Mouse (Mus musculus) ES-Bruce4 (cell line): ENCODE data around the gene Batf. TPM values are rescaled to one million over a fixed set of nuclear protein-coding genes. Genes with fewer than 3 reads are reported as not detected.

Source experiments
- H3K27ac ChIP-seq: 2 replicates; pipeline ENCODE4 v1.5.1; 2012; ENCODE audit warnings: low read length, inconsistent platforms; ENCODE audit not compliant: insufficient read depth
- H3K27me3 ChIP-seq: 2 replicates; pipeline ENCODE4 v1.6.1; 2012; ENCODE audit warnings: mild to moderate bottlenecking, low read length, inconsistent platforms; ENCODE audit not compliant: control insufficient read depth, poor library complexity, insufficient read depth, severe bottlenecking
- H3K36me3 ChIP-seq: 2 replicates; pipeline ENCODE4 v1.6.1; 2012; ENCODE audit warnings: inconsistent platforms, mild to moderate bottlenecking, low read length, moderate library complexity; ENCODE audit not compliant: control insufficient read depth, poor library complexity, insufficient read depth, severe bottlenecking
- H3K4me1 ChIP-seq: one replicate; pipeline ENCODE4 v1.8.1; 2011; ENCODE audit warnings: low read length; ENCODE audit not compliant: control insufficient read depth, insufficient read depth
- H3K4me3 ChIP-seq: 2 replicates; pipeline ENCODE4 v1.5.1; 2011; ENCODE audit warnings: low read depth, mild to moderate bottlenecking, low read length
- H3K9ac ChIP-seq: 2 replicates; pipeline ENCODE4 v1.6.1; 2012; ENCODE audit warnings: low read depth, mild to moderate bottlenecking, inconsistent platforms; ENCODE audit not compliant: poor library complexity, severe bottlenecking
- H3K9me3 ChIP-seq: replicated peaks from 2 replicates; pipeline ENCODE4 v1.6.1; 2012; ENCODE audit warnings: mild to moderate bottlenecking, low read length, inconsistent platforms; ENCODE audit not compliant: control insufficient read depth, poor library complexity, insufficient read depth, severe bottlenecking
- CTCF ChIP-seq: IDR thresholded peaks from one replicate; pipeline ENCODE4 v1.8.1; 2011; ENCODE audit warnings: low read depth, low read length
- EP300 ChIP-seq: IDR thresholded peaks from 2 replicates; pipeline ENCODE4 v1.6.1; 2011; ENCODE audit warnings: low read depth, low read length; ENCODE audit not compliant: insufficient read depth
- POLR2A ChIP-seq: IDR thresholded peaks from one replicate; pipeline ENCODE4 v1.8.1; 2011; ENCODE audit warnings: low read length; ENCODE audit not compliant: insufficient read depth
- polyA plus RNA-seq: library from polyadenylated mRNA; stranded (reverse); fragments of >200 nt; gene quantifications from 2 replicates; pipeline ENCODE4 v1.2.4, GENCODE M21; 2011; ENCODE audit warnings: low read depth; ENCODE audit not compliant: missing spikeins, insufficient read depth, insufficient read length

Gene Batf
- polyA plus RNA-seq, 1 experiment: 0.64 TPM

- Histone ChIP-seq H3K4me1 (no peaks in the 10 kb centered on the region), H3K4me3 (no peak overlapping the region), H3K27ac (no peak overlapping the region), H3K9me3 (no peaks in the 10 kb centered on the region), H3K27me3 (no peaks in the 10 kb centered on the region), H3K36me3 (no peaks in the 10 kb centered on the region), H3K9ac (no peak overlapping the region)
- TF ChIP-seq CTCF (no peak), EP300 (no peak), POLR2A (no peak)
Measured at GRCm38 (mm10) chr12:85728181-85728580, 41.7 kb downstream of the Batf start.

DNA sequence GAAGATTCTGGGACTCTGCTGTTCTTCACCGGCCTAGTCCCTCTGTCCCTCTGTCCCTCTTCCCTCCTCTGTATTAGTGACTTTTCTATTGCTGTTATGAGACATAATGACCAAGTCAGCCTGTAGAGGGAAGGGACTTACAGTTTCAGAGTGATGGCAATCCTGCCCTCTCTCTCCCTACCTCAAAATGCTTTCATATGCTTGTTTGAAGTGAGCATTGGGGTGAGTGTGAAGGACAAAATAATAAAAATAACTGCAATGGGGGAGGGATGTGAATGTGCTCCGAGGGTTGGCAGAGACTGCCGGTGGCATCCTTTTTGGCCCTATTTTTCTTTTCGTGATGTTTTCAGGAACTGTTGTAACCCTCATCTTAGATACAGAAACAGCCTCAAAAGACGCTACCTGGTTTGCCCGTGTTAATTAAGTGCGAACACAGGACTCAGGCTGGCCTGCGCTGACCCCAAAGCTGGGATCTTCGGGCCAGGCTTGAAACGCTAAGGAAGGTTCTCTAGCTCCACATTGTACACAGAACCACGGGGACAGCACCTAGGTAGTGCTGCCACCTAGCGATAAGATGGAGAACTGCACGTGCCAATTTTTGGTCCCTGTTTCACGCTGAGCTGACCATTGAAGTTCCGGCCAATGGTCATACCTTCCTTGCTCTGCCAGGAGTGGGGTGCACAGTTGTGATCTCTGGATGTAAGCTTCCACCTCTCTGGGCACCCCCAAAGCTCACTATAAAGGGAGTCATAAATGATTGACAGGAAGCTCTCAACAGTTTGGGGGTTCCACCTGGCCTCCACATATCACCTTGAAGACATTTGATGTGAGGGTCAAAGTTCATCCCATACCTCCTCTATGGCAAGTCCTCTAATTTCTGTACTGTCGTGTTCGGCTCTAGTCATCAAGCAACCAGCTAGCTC is 42.8 kb downstream of the Batf start:
- Histone ChIP-seq H3K27me3 (no peaks in the 10 kb centered on the region), H3K4me3 (no peak overlapping the region), H3K4me1 (no peaks in the 10 kb centered on the region), H3K36me3 (no peaks in the 10 kb centered on the region), H3K9me3 (no peaks in the 10 kb centered on the region), H3K9ac (no peak overlapping the region), H3K27ac (no peak overlapping the region)
- no peak for TF ChIP-seq POLR2A
- peak; percentile 99 for TF ChIP-seq CTCF

- Histone ChIP-seq H3K27me3 (no peaks in the 10 kb centered on the region), H3K9ac (no peak overlapping the region), H3K4me1 (no peaks in the 10 kb centered on the region), H3K9me3 (no peaks in the 10 kb centered on the region), H3K4me3 (no peak overlapping the region), H3K27ac (no peak overlapping the region), H3K36me3 (no peaks in the 10 kb centered on the region)
- TF ChIP-seq CTCF (no peak), POLR2A (no peak), EP300 (no peak)
Measured at GRCm38 (mm10) chr12:85729945-85730290, 43.4 kb downstream of the Batf start.

GRCm38 (mm10) chr12:85736203-85736602 is 49.7 kb downstream of the Batf start:
- Histone ChIP-seq H3K27me3 (no peaks in the 10 kb centered on the region), H3K4me1 (no peaks in the 10 kb centered on the region), H3K27ac (no peak overlapping the region), H3K9ac (no peak overlapping the region), H3K36me3 (no peaks in the 10 kb centered on the region), H3K4me3 (no peak overlapping the region), H3K9me3 (no peaks in the 10 kb centered on the region)
- TF ChIP-seq EP300: no peak
- no peak for TF ChIP-seq CTCF
- TF ChIP-seq POLR2A: no peak

DNA sequence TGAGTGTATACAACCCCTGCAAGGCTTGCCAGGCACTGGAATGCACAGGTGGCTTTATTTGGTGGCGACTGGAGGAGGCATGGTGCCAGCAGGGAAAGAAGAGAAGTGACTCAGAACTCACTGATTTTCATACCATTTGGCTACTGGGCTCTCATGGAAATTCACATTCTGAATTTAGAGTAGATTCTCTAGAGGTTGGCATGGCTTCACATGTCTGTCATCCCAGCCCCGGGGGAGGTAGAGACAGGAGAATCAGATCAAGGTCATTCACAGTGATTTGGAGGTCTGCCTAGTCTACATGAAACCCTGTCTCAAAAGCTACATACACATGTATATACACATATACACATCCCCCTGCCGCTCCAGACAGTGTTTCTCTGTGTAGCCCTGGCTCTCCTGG is 50.5 kb downstream of the Batf start:
- TF ChIP-seq POLR2A: no peak
- TF ChIP-seq EP300: no peak
- no peak for TF ChIP-seq CTCF
- Histone ChIP-seq H3K27ac (no peak overlapping the region), H3K36me3 (no peaks in the 10 kb centered on the region), H3K4me3 (no peak overlapping the region), H3K9ac (no peak overlapping the region), H3K27me3 (no peaks in the 10 kb centered on the region), H3K4me1 (no peaks in the 10 kb centered on the region), H3K9me3 (no peaks in the 10 kb centered on the region)

DNA sequence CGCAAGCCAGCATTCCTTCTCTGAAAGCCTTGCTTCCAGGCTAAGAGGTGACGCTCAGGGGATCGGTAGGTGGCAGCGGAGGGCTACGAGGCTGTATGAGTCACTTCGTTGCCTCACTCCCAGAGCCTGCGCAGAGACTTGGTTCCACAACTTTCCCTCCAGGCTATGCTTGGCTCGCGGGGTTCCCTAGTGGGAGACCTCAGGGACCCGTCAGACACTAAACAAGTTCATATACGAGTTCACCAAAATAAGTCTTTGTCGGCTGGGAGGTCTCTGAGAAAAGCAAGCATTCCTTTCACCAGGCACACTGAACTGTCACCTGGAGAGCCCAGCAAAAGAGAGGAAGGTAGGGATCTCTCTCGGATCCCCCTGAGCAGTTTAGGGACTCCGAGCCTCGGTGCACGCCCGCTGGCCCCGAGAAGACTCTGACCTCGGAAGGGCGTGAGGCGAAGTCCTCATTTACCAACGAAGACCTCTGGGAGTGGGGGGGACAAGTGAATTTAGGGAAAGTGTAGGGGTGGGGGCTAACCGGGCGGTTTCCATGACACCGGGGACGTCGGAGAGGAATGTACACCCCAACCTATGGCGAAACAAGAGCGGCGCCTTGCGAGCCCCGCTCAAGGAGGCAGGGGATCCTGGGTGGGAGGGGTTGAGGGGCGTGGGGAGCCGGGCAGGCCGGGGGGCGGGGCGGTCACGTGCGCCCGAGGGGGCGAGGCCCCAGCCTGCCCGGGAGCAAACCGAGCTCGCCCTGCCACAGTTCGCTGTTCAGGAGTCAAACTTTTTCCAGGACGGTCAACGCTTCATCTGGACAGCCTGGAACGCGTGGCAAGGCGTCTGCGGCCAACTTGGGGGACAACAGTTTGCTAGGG is 59.6 kb downstream of the Batf start, which contains the start of gene Flvcr2:
Gene Flvcr2, plus strand, starts transcription at position 713 of the 869 bp plus-strand sequence.
- no peaks in the 10 kb centered on the region for H3K4me1 ChIP-seq
- TF ChIP-seq CTCF (peak; percentile 94), EP300 (0 out of 2 replicates have a peak, but pooled peaks have one; percentile 29), POLR2A (no peak)
- H3K4me3 ChIP-seq: peak within 1 kb of the TSS; percentile 71
- no peaks in the 10 kb centered on the region for H3K27me3 ChIP-seq
- peak within 1 kb of the TSS; percentile 34 for H3K9ac ChIP-seq
- H3K9me3 ChIP-seq: no peaks in the 10 kb centered on the region
- no peaks in the 10 kb centered on the region for H3K36me3 ChIP-seq
- H3K27ac ChIP-seq: no peak within 1 kb of the TSS
